Mouse (Mus musculus) ovary, adult 18-20 months (tissue): ENCODE data around the gene Scml4.

Source experiments
- DNase-seq: peaks from one replicate; pipeline ENCODE4 v3.0.0; 2022; ENCODE audit warnings: low spot score, mixed read lengths

Gene Scml4

GRCm38 (mm10) chr10:42951078-42952045 is 91.2 kb downstream of the Scml4 start:
- no peak for DNase-seq

GRCm38 (mm10) chr10:42952046-42952420 is 91.9 kb downstream of the Scml4 start:
- DNase-seq: peak; percentile 63

- DNase-seq: no peak
Measured at GRCm38 (mm10) chr10:42953601-42954000, 93.4 kb downstream of the Scml4 start.

- DNase-seq: no peak
Measured at GRCm38 (mm10) chr10:42955205-42955604, 95.0 kb downstream of the Scml4 start.

- DNase-seq: no peak
Measured at GRCm38 (mm10) chr10:42957881-42958651, 97.9 kb downstream of the Scml4 start.

- DNase-seq: no peak
Measured at GRCm38 (mm10) chr10:42958686-42959085, 98.5 kb downstream of the Scml4 start.

GRCm38 (mm10) chr10:42961771-42962170 is 101.6 kb downstream of the Scml4 start:
- no peak for DNase-seq

- no peak for DNase-seq
Measured at GRCm38 (mm10) chr10:42962181-42962601, 102.0 kb downstream of the Scml4 start.

GRCm38 (mm10) chr10:42962655-42963054 is 102.5 kb downstream of the Scml4 start:
- peak; percentile 25 for DNase-seq

- no peak for DNase-seq
Measured at GRCm38 (mm10) chr10:42963061-42963460, 102.9 kb downstream of the Scml4 start.

- no peak for DNase-seq
Measured at GRCm38 (mm10) chr10:42968332-42968731, 108.2 kb downstream of the Scml4 start.

- DNase-seq: peak; percentile 44
Measured at GRCm38 (mm10) chr10:42972504-42973172, 112.5 kb downstream of the Scml4 start.

GRCm38 (mm10) chr10:42973537-42973936 is 113.4 kb downstream of the Scml4 start:
- DNase-seq: no peak

GRCm38 (mm10) chr10:42976577-42976976 is 116.4 kb downstream of the Scml4 start:
- no peak for DNase-seq

GRCm38 (mm10) chr10:42978346-42978745 is 118.2 kb downstream of the Scml4 start:
- DNase-seq: no peak

- no peak for DNase-seq
Measured at GRCm38 (mm10) chr10:42980999-42981757, 121.0 kb downstream of the Scml4 start.

- DNase-seq: peak; percentile 55
Measured at GRCm38 (mm10) chr10:42984886-42985285, 124.7 kb downstream of the Scml4 start.

- DNase-seq: no peak
Measured at GRCm38 (mm10) chr10:42987594-42988052, 127.5 kb downstream of the Scml4 start.

- DNase-seq: no peak
Measured at GRCm38 (mm10) chr10:42988627-42989026, 128.5 kb downstream of the Scml4 start.

- DNase-seq: no peak
Measured at GRCm38 (mm10) chr10:42989910-42990309, 129.7 kb downstream of the Scml4 start.

GRCm38 (mm10) chr10:42991018-42991417 is 130.8 kb downstream of the Scml4 start:
- no peak for DNase-seq
